Mouse (Mus musculus) adrenal gland, adult 2 months (tissue): ENCODE results near the gene Usp42. TPM values are rescaled to one million over a fixed set of nuclear protein-coding genes. Genes with fewer than 3 reads are reported as not detected.

ENCODE experiments used
- DNase-seq: peaks from one replicate; pipeline ENCODE4 v3.0.0; 2021
- polyA plus RNA-seq: library from polyadenylated mRNA; depleted of rRNA; stranded (reverse); fragments of >200 nt; gene quantifications from 2 replicates; pipeline ENCODE4 v1.2.3, GENCODE M21; 2012; rRNA removed
- total RNA-seq, 2 experiments: library from RNA; stranded (reverse); gene quantifications; 2 replicates each; pipeline ENCODE4 v1.2.3; 2021

The Usp42 gene
- total and polyA plus RNA-seq, 3 experiments: 6.8 to 14.6 (median 13.1) TPM

GRCm38 (mm10) chr5:143690392-143690791 is 41.7 kb downstream of the Usp42 start:
- no peak for DNase-seq

DNA sequence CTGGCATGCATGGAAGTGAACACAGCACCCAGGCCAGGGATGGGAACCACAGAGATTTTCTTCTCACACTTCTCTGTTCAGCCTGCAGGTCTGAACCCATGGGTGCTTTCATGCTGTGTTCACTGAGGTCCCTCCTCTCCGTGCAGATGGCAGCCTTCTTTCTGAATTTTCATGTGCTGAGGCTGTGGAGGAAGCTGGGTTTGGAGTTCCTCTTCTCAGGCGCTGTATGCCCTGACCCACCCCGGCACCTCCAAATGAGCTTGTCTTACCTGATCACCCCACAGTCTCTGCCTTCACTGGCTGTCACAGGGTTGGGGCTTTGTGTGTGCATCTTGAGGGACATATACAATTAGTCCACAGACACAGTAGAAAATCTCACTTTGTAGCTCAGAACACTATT is 44.5 kb downstream of the Usp42 start:
- no peak for DNase-seq

GRCm38 (mm10) chr5:143686456-143686855 is 45.6 kb downstream of the Usp42 start:
- DNase-seq: no peak

GRCm38 (mm10) chr5:143684911-143685390 is 47.1 kb downstream of the Usp42 start:
- DNase-seq: no peak

DNA sequence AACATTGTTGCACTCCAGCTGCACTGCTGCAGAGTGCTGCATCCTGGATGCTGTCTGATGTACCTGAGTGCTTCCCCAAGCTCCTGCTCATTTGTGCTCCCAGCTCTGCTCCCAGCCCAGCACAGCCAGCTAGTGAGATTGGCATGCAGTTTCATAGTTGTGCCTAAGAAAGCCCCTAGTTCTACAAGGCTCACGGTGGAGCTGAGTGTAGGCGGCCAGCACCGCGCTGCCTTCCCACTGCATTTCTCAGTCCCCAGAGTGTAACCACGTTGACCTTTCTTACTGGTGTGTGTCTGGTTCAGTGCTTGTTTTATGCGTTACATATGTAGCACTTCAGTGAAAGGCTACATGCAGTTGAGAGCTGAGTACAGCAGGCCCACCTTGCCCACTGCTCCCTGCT is 48.4 kb downstream of the Usp42 start:
- DNase-seq: no peak

DNA sequence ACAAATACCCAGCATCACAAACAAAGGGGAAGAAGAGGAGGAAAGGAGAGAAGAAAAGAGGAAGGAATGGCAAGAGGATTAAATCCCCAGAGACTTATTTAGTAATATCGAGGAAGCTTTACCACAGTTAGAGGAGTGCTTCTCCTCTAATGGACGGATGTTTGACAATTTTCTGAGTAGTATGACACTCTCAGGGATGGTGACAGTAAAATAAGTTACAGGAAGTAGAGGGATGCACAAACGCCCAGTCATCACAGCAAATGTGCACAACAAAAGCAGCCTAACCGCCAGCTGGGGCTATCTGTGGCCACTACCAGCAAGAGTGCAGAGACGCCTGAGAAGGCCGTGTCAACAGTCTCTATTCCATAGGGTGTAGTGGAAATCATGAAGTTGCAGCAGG is 52.4 kb downstream of the Usp42 start:
- no peak for DNase-seq

GRCm38 (mm10) chr5:143678634-143679271 is 53.3 kb downstream of the Usp42 start:
- peak; percentile 56 for DNase-seq

DNA sequence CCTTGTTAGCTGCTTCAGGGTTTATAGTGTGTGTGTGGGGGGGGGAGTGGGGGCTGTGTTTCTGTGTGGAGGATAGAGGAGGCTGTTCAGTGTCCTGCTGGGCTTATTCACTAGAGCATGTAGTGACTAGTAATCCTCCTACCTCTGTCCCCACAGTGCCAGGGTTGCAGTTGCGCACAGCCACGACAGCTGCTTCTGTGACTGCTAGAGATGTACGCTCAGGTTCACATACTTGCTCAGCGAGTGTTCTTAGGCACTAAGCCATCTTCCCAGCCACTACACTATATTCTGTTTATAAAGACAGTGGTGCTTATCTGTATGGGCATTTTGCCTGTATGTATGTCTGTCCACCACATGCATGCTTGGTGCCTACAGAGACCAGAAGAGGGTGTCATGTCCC is 54.7 kb downstream of the Usp42 start:
- DNase-seq: no peak

DNA sequence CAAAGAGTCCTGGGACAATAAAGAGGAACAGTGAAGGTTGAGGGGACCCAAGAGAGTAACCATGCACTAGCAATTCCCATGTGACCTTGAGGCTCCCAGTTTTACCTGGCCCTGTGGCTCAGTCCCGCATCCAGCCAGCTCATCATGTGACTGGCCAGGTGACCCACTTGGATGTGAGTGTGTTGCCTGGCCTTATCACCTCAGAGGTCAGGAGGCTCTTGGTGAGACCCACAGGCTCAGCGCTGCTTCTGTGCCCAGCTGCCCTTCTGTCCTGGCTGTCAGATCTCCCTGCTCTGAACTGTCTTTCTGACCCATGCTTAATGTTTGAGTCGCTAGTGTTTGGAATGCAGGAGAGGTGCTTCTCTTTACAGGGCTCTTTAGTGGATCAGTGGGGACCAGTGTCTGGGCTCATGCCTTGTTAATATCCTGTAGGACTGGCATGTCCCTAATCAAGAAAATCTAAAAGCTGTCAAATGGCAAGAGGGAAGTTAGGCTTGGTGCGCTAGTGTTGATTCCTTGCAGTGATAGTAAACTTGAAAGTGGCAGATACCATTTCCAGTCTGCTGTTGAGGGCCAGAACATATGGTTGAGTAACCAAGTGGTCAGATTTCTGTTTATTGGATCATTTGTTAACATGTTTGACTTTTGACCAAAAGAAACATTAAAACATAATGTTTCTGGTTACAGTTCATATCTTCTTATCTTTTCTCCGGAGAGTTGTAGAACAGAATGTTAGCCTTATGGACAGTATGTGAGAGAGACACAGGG is 55.7 kb downstream of the Usp42 start:
- DNase-seq: no peak

GRCm38 (mm10) chr5:143674576-143674975 is 57.5 kb downstream of the Usp42 start:
- DNase-seq: peak; percentile 68

- DNase-seq: peak; percentile 35
Measured at GRCm38 (mm10) chr5:143670740-143671415, 61.2 kb downstream of the Usp42 start.

DNA sequence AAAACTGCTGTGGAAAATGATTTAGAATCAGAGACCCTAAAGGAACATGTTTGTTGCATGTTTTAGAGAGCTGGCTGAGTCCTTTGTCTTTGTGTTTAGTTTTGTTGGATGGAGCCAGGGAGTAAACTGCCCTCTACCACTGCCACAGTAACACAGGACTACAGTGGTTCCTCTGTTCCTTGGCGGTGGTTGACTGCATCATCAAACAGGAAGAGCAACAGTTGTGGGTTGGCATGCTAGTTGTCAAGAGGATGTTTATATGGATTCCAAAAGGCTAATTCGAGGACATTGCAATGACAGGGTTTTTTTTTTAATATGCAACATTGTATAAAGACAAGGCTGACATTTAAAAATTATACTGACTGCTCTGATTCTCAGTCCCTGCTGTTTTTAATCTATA is 62.2 kb downstream of the Usp42 start:
- no peak for DNase-seq

GRCm38 (mm10) chr5:143669393-143669792 is 62.7 kb downstream of the Usp42 start:
- DNase-seq: peak; percentile 84

- peak; percentile 48 for DNase-seq
Measured at GRCm38 (mm10) chr5:143668884-143669283, 63.2 kb downstream of the Usp42 start.

DNA sequence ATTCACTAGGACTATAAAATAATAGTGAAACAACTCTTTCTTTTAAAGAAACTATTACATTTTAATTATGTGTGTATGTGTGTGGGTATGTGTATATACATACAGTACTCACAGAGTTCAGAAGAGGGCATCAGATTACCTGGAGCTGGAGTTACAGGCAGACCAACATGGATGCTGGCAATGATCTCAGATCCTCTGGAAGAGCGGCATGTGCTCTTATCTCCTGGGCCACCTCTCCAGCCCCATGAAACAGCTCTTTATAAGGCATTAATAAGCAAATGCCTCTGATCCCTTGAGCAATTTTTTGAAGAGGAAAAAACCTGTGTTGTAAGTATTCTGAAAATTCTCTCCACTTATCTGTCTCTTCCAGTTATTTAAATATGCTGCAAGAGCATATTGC is 66.1 kb downstream of the Usp42 start:
- no peak for DNase-seq

DNA sequence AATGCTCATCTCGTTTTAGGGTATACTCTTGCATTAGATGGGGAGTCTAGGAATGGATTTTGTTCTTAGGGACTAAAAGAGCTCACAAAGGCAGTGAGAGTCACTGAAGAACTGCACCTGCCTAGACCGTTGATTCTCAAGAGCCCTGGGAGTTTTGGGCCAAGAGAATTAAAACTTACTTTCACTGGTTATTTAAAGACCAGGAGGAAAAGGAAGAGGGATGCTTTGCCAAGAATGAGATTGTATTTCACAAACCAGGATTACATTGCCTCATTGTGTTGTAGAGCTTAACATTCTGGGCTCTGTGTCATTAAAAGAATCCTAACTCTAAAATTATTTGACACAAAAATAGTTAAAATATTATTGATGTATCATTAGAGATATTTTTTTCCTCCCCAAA is 66.5 kb downstream of the Usp42 start:
- no peak for DNase-seq

DNA sequence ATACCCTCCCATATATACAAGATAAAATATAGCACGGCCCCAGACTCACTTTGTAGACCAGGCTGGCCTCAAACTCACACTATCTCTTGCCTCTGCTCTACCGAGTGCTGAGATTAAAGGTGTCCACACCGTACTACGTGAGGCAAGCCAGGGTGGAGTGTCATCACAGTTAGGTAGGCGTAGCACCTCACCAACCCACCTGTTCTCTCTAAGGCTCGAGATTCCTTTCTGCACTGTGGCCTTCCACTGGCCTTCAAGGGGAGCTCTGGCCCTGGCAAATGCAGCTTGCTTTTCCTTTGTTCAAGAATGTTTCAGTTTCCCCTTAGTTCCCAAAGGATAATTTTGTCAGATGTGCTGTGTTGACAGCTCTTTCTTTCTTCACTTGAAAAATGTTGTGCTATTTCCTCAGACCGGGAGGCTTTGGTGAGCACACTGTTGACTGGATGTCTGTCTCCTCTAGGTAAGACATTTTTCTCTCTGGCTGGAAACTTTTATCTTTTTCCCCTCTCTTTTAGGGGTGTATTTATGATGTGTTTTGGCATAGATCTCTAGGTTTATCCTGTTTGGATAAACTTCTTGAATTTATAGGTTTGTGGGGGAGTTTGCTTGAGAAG is 68.9 kb downstream of the Usp42 start:
- no peak for DNase-seq

Other genes with a start within 250 kb of the Usp42 start
- gene Rac1, start 204.2 kb downstream of the Usp42 start, total RNA-seq: 100 to 1,000 TPM; 349 to 359 TPM
- 76.1 and 98.1 TPM in 2 replicates for gene Rac1, start 204.2 kb downstream of the Usp42 start, polyA plus RNA-seq
- gene Cyth3, start 109.8 kb downstream of the Usp42 start, total RNA-seq: 100 to 1,000 TPM; 119 to 164 TPM
- gene Cyth3, start 109.8 kb downstream of the Usp42 start, polyA plus RNA-seq: 61.7 and 78.7 TPM in 2 replicates
- 10 to 100 TPM; 38.4 to 38.8 TPM for gene Eif2ak1, start 85.5 kb upstream of the Usp42 start, total RNA-seq
- gene Eif2ak1, start 85.5 kb upstream of the Usp42 start, polyA plus RNA-seq: 20.2 and 25.6 TPM in 2 replicates
- gene Ankrd61, start 165.4 kb upstream of the Usp42 start, total RNA-seq: not detected
- 0.08 TPM in 1 of 2 replicates, not detected in the other for gene Ankrd61, start 165.4 kb upstream of the Usp42 start, polyA plus RNA-seq
- gene Aimp2, start 177.6 kb upstream of the Usp42 start, total RNA-seq: 10 to 100 TPM; 37.5 to 38.1 TPM
- gene Aimp2, start 177.6 kb upstream of the Usp42 start, polyA plus RNA-seq: 69.2 and 77.6 TPM in 2 replicates
- gene Pms2, start 177.7 kb upstream of the Usp42 start, total RNA-seq: 1 to 10 TPM; 7.1 to 7.9 TPM
- 0.70 and 0.73 TPM in 2 replicates for gene Pms2, start 177.7 kb upstream of the Usp42 start, polyA plus RNA-seq
- under 1 TPM in 1 of 2 experiments, not detected in 1; 0.95 TPM for gene Gm42421, start 195.9 kb upstream of the Usp42 start, total RNA-seq
- gene Gm42421, start 195.9 kb upstream of the Usp42 start, polyA plus RNA-seq: not detected in 2 replicates
- gene Rsph10b, start 200.8 kb upstream of the Usp42 start, total RNA-seq: 1 to 10 TPM; 4.3 to 7.4 TPM
- 0.21 and 0.31 TPM in 2 replicates for gene Rsph10b, start 200.8 kb upstream of the Usp42 start, polyA plus RNA-seq